ENCODE assay signal across 22 mouse cellular contexts in the genomic region with DNA sequence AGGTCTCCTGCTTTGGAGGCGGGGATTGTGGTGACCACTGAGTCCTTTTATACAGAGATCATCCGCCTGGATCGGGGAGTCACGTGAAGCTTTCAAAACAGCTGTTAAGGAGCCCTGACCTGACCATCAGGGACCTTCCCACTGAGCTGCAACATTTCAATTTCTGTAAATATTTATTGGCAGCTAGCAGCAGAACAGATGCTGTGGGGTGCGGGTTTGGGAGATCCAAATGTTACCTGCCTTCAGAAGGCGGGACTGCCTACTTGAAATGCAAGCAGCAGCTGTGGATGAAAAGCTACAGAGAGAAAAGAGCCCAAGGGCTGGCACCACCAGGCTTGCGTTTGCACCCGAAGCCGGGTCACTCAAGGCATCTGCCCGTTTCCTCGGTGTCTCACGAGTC. TPM values are rescaled to one million over a fixed set of nuclear protein-coding genes. Genes with fewer than 3 reads are reported as not detected.
DNase-seq lines count a peak whose midpoint lies in the region; ATAC-seq lines count a peak whose summit lies in the region.
"Had no signal": no experiment of that assay in that cellular context is flagged by ENCODE, and none has a peak within 500 bp of the region (broad histone marks: within the 10 kb centered on the region; RNA-seq: fewer than 3 reads in every experiment).

No protein-coding gene starts in this region.

- 0 out of 2 replicates have a peak, but pooled peaks cover 4% of the 10 kb centered on the region for H3K27me3 ChIP-seq in kidney, embryonic 15.5 days
- H3K27me3 ChIP-seq in midbrain, embryonic 14.5 days (ENCODE audit: control insufficient read depth, insufficient read depth, low read length) = no peaks in the 10 kb centered on the region
- H3K27me3 ChIP-seq: embryonic facial prominence, embryonic 15.5 days; heart, embryonic 13.5 days had no signal

- H3K27ac ChIP-seq in kidney, embryonic 15.5 days = no peak overlapping the region
- no peak overlapping the region for H3K27ac ChIP-seq in midbrain, embryonic 14.5 days (replicated peaks; ENCODE audit: low read depth, low read length)
- H3K27ac ChIP-seq: embryonic facial prominence, embryonic 15.5 days; forebrain, embryonic 10.5 days; heart, embryonic 13.5 days had no signal

- no peak for ATAC-seq in kidney, embryonic 15.5 days (replicated peaks; ENCODE audit: low FRiP score)
- no peak for ATAC-seq in midbrain, embryonic 14.5 days (ENCODE audit: low FRiP score, low TSS enrichment)
- ATAC-seq: liver, postnatal 0 days had no signal

- peak; percentile 9 to 17 for DNase-seq in kidney, adult 8-10 months
- peak; percentile 13 for DNase-seq in right cerebral cortex, adult 18-20 months
- DNase-seq in right cerebral cortex, postnatal 36 days (ENCODE audit: low spot score in 2 of 2) = no peak
- peak; percentile 36 to 45 for DNase-seq in kidney, postnatal 36 days
- DNase-seq in midbrain, embryonic 14.5 days = peak; percentile 28
- no peak for DNase-seq in gastrocnemius, adult 18-20 months (ENCODE audit: low spot score)
- no peak for DNase-seq in frontal cortex, postnatal 14 days (ENCODE audit: low spot score in 2 of 2)
- DNase-seq: adrenal gland, postnatal 25 days; cerebellum, adult 9-10 months; gastrocnemius, postnatal 36 days; heart, postnatal 36 days; liver; liver, postnatal 0 days; lung, postnatal 14 days; thymus, postnatal 4 days had no signal

- no peaks in the 10 kb centered on the region for H3K36me3 ChIP-seq in kidney, embryonic 15.5 days
- H3K36me3 ChIP-seq in midbrain, embryonic 14.5 days (ENCODE audit: control insufficient read depth, insufficient read depth, low read length) = no peaks in the 10 kb centered on the region
- H3K36me3 ChIP-seq: embryonic facial prominence, embryonic 15.5 days; forebrain, embryonic 10.5 days; heart, embryonic 13.5 days had no signal

- 60% methylated on average over 12 of the region's 12 CpGs for WGBS in kidney, embryonic 15.5 days
- 34% methylated on average over 12 of the region's 12 CpGs for WGBS in midbrain, embryonic 14.5 days

- H3K9me3 ChIP-seq in kidney, embryonic 15.5 days (replicated peaks) = no peaks in the 10 kb centered on the region
- H3K9me3 ChIP-seq in midbrain, embryonic 14.5 days (ENCODE audit: control insufficient read depth, low read length) = no peaks in the 10 kb centered on the region
- H3K9me3 ChIP-seq: embryonic facial prominence, embryonic 15.5 days; forebrain, embryonic 10.5 days; heart, embryonic 13.5 days; megakaryocyte, embryonic 14.5 days had no signal

- H3K4me1 ChIP-seq in kidney, embryonic 15.5 days = peaks cover 15% of the 10 kb centered on the region; the same call in 1 of the 2 replicates
- no peaks in the 10 kb centered on the region; the same call in 1 of the 2 replicates for H3K4me1 ChIP-seq in midbrain, embryonic 14.5 days (ENCODE audit: control insufficient read depth, insufficient read depth, low read length)
- H3K4me1 ChIP-seq: embryonic facial prominence, embryonic 15.5 days; forebrain, embryonic 10.5 days; megakaryocyte, embryonic 14.5 days had no signal

- no peak overlapping the region for H3K4me3 ChIP-seq in kidney, embryonic 15.5 days (replicated peaks)
- H3K4me3 ChIP-seq in midbrain, embryonic 14.5 days (replicated peaks; ENCODE audit: low read depth, low read length) = no peak overlapping the region
- H3K4me3 ChIP-seq: embryonic facial prominence, embryonic 15.5 days; forebrain, embryonic 10.5 days; heart, embryonic 13.5 days; megakaryocyte, embryonic 14.5 days had no signal

- H3K4me2 ChIP-seq in kidney, embryonic 15.5 days = no peak overlapping the region
- H3K4me2 ChIP-seq in midbrain, embryonic 14.5 days (ENCODE audit: low read length) = no peak overlapping the region
- H3K4me2 ChIP-seq: embryonic facial prominence, embryonic 15.5 days; heart, embryonic 13.5 days had no signal

- H3K9ac ChIP-seq in kidney, embryonic 15.5 days = no peak overlapping the region
- H3K9ac ChIP-seq in midbrain, embryonic 14.5 days (replicated peaks; ENCODE audit: low read length) = no peak overlapping the region
- H3K9ac ChIP-seq: embryonic facial prominence, embryonic 15.5 days; heart, embryonic 13.5 days; liver, postnatal 0 days had no signal

RNA-seq across cellular contexts. Expression of a gene that starts 21.4 kb away (rescaled TPM):
- not detected in 2 replicates for polyA plus RNA-seq in kidney, embryonic 15.5 days (2015; fragmentation: Nextera tagmentation; extraction: Ambion mirVana)
- polyA plus RNA-seq in midbrain, embryonic 14.5 days (2014; fragmentation: Nextera tagmentation; extraction: Ambion mirVana) = not detected in 2 replicates
- not detected for total RNA-seq in gastrocnemius, adult 18-20 months (2021)
- total RNA-seq: adrenal gland, postnatal 25 days; ES-E14; gastrocnemius, postnatal 36 days; heart, postnatal 36 days had no signal
- polyA plus RNA-seq: embryonic facial prominence, embryonic 15.5 days; forebrain, embryonic 10.5 days; heart, embryonic 13.5 days; large intestine, adult 2 months; liver, postnatal 0 days had no signal

RNA-seq across cellular contexts. Expression of a gene that starts 36.1 kb away (rescaled TPM):
- polyA plus RNA-seq in kidney, embryonic 15.5 days (2015; fragmentation: Nextera tagmentation; extraction: Ambion mirVana) = 19.8 and 20.0 TPM in 2 replicates
- 71.0 and 75.4 TPM in 2 replicates for polyA plus RNA-seq in midbrain, embryonic 14.5 days (2014; fragmentation: Nextera tagmentation; extraction: Ambion mirVana)
- under 1 TPM; 0.18 to 0.62 TPM for total RNA-seq in gastrocnemius, adult 18-20 months (2021)

Comparison
In these comparisons a context has a peak if more than half of its experiments do, and no peak if none do; other contexts are left out.
1. DNase-seq: peak in kidney, adult 8-10 months (2 of 2), right cerebral cortex, adult 18-20 months (single experiment), kidney, postnatal 36 days (2 of 2) and midbrain, embryonic 14.5 days (single experiment); none in right cerebral cortex, postnatal 36 days (0 of 2), gastrocnemius, adult 18-20 months (single experiment) and frontal cortex, postnatal 14 days (0 of 2).